Mouse (Mus musculus): ENCODE results near the gene Psapl1.
"Not testable (repeated sequence)": the region's sequence is repeated elsewhere in the genome, so short reads cannot be mapped to it uniquely, and the experiment has no call there.

The Psapl1 gene

GRCm38 (mm10) chr5:36205397-36205796 is 1.6 kb downstream of the Psapl1 start:
- DNase-seq, result no peak

GRCm38 (mm10) chr5:36208803-36209202 is 5.0 kb downstream of the Psapl1 start:
- DNase-seq, result no peak

- DNase-seq, result no peak
Observed at GRCm38 (mm10) chr5:36213310-36213709, 9.5 kb downstream of the Psapl1 start.

GRCm38 (mm10) chr5:36220105-36220504 is 16.3 kb downstream of the Psapl1 start:
- no peak for DNase-seq

GRCm38 (mm10) chr5:36220626-36221025 is 16.8 kb downstream of the Psapl1 start:
- DNase-seq, result no peak

- peak; percentile 69 for DNase-seq
Observed at GRCm38 (mm10) chr5:36223787-36224186, 20.0 kb downstream of the Psapl1 start.

GRCm38 (mm10) chr5:36225855-36226254 is 22.0 kb downstream of the Psapl1 start:
- no peak for DNase-seq

- DNase-seq, result no peak
Observed at GRCm38 (mm10) chr5:36226296-36226695, 22.5 kb downstream of the Psapl1 start.

GRCm38 (mm10) chr5:36228405-36229370 is 24.9 kb downstream of the Psapl1 start:
- DNase-seq, result peak; percentile 45

- peak; percentile 25 for DNase-seq
Observed at GRCm38 (mm10) chr5:36230301-36230780, 26.5 kb downstream of the Psapl1 start.

GRCm38 (mm10) chr5:36237526-36237925 is 33.7 kb downstream of the Psapl1 start:
- DNase-seq, result not testable (repeated sequence)

- DNase-seq, result no peak
Observed at GRCm38 (mm10) chr5:36248022-36248421, 44.2 kb downstream of the Psapl1 start.

- DNase-seq, result no peak
Observed at GRCm38 (mm10) chr5:36252746-36253504, 49.1 kb downstream of the Psapl1 start.

- DNase-seq, result peak; percentile 39
Observed at GRCm38 (mm10) chr5:36254642-36255516, 51.1 kb downstream of the Psapl1 start.

Measured in embryo, embryonic 11 days (tissue).